Mouse (Mus musculus): ENCODE measurements at regions not wholly inside any gene's neighbourhood (a gene's known extent, or its start where the extent isn't known, plus 50 kb on each side); places are given as distances from the start of the nearest gene placed in this dataset.
A peak's percentile ranks its signal among the peaks of the same experiment; 100 is the strongest.

- no peak for DNase-seq
Measured at GRCm38 (mm10) chr3:103408724-103409123, 129.6 kb downstream of the Trim33 start.

GRCm38 (mm10) chr3:103412247-103412646 is 133.2 kb downstream of the Trim33 start:
- no peak for DNase-seq

- DNase-seq = peak; percentile 57
Measured at GRCm38 (mm10) chr3:103415051-103415695, 136.1 kb downstream of the Trim33 start.

GRCm38 (mm10) chr3:103416296-103416695 is 137.2 kb downstream of the Trim33 start:
- DNase-seq = peak; percentile 40

- no peak for DNase-seq
Measured at GRCm38 (mm10) chr3:103417781-103418180, 138.7 kb downstream of the Trim33 start.

GRCm38 (mm10) chr3:103419761-103420620 is 140.9 kb downstream of the Trim33 start:
- DNase-seq = peak; percentile 59

- DNase-seq = no peak
Measured at GRCm38 (mm10) chr3:103420621-103421274, 141.7 kb downstream of the Trim33 start.

GRCm38 (mm10) chr3:103421275-103421621 is 142.2 kb downstream of the Trim33 start:
- DNase-seq = peak; percentile 46

- no peak for DNase-seq
Measured at GRCm38 (mm10) chr3:103422806-103423205, 143.7 kb downstream of the Trim33 start.

- no peak for DNase-seq
Measured at GRCm38 (mm10) chr3:103423290-103423689, 144.2 kb downstream of the Trim33 start.

- DNase-seq = no peak
Measured at GRCm38 (mm10) chr3:103425812-103426430, 146.8 kb downstream of the Trim33 start.

GRCm38 (mm10) chr3:103429227-103429788 is 145.7 kb upstream of the Syt6 start:
- no peak for DNase-seq

GRCm38 (mm10) chr3:103430131-103430530 is 144.9 kb upstream of the Syt6 start:
- DNase-seq = no peak

- no peak for DNase-seq
Measured at GRCm38 (mm10) chr3:103432254-103432653, 142.8 kb upstream of the Syt6 start.

- DNase-seq = no peak
Measured at GRCm38 (mm10) chr3:103436902-103437603, 138.0 kb upstream of the Syt6 start.

GRCm38 (mm10) chr3:103438791-103439354 is 136.2 kb upstream of the Syt6 start:
- peak; percentile 45 for DNase-seq

- DNase-seq = no peak
Measured at GRCm38 (mm10) chr3:103443247-103443646, 131.8 kb upstream of the Syt6 start.

GRCm38 (mm10) chr3:103445852-103446251 is 129.2 kb upstream of the Syt6 start:
- DNase-seq = no peak

- DNase-seq = no peak
Measured at GRCm38 (mm10) chr3:103449851-103450250, 125.2 kb upstream of the Syt6 start.

- DNase-seq = no peak
Measured at GRCm38 (mm10) chr3:103451971-103452370, 123.1 kb upstream of the Syt6 start.

- no peak for DNase-seq
Measured at GRCm38 (mm10) chr3:103463760-103464159, 111.3 kb upstream of the Syt6 start.

- peak; percentile 27 for DNase-seq
Measured at GRCm38 (mm10) chr3:103464181-103464580, 110.8 kb upstream of the Syt6 start.

Data from kidney, adult 9 months (tissue).